Mouse (Mus musculus) neutrophil, adult 65 days (primary cell): ENCODE measurements around the gene Olfr539. TPM values are rescaled to one million over a fixed set of nuclear protein-coding genes. Genes with fewer than 3 reads are reported as not detected.

ENCODE experiments used
- total RNA-seq: library from RNA; stranded (reverse); gene quantifications from 2 replicates; pipeline ENCODE4 v1.2.4, GENCODE M21; 2023

The Olfr539 gene
- not detected in 2 replicates for total RNA-seq

GRCm38 (mm10) chr7:140659630-140660029 is at the start of gene Olfr539:
Gene Olfr539, plus strand, starts transcription at chr7:140659930.

DNA sequence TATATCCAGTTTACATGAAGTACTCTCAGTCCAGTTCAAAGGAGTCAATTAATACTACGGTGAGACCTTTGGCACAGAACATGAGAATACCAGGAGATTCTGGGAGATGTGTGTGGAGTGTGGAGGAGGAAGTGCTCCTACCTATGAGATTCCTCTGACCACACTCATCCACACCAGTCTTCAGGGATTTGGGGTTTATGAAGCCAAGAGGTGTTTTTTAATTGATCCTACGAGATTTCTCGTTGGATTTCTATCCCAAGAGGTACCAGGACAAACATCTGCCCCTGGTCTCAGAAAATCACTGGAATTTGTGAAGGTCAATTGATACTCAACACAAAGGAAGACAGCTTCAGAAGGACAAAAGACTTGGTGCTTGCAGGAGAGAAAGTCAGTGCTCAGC is 31.1 kb upstream of the Olfr539 start, which contains the start of gene Olfr61:
TSS of gene Olfr61 (plus strand) at position 301 of the 400 bp plus-strand sequence.

DNA sequence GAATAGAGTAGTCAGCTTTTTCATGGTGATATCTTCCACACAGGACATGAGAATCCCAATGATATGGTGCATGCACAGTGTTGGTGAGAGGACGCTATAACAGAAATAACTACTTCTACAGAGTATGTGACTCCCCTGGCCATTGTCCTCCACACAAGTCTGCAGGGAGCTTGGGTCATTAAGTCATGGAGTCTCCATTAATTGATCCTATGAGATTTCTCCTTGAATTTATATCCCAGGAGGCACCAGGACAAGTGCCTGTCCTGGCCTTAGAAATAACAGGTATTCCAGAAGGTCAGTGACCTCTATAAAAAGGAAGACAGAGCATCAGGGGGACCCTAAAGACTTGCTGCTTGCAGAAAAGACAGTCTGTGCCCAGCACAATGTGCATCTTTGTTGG is 13.6 kb upstream of the Olfr539 start, which contains the start of gene Olfr53:
TSS of gene Olfr53 (plus strand) at position 301 of the 400 bp plus-strand sequence.

DNA sequence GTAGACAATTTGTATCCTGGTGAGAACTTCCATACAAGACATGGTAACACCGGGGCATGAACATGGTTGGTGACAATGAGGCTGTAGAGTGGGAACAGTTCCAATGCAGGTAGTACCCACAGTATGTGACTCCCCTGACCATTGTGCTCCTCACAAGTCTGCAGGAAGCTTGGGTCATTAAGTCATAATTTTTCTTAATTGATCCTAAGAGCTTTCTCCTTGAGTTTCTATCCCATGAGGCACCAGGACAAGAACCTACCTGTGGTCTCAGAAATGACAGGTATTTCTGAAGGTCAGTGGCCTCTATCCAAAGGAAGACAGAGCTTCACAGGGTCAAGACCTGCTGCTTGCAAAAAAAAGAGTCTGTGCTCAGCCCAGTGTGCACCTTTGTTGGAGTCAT is 21.9 kb downstream of the Olfr539 start, which contains the start of gene Olfr45:
TSS of gene Olfr45 (plus strand) at position 301 of the 400 bp plus-strand sequence.

DNA sequence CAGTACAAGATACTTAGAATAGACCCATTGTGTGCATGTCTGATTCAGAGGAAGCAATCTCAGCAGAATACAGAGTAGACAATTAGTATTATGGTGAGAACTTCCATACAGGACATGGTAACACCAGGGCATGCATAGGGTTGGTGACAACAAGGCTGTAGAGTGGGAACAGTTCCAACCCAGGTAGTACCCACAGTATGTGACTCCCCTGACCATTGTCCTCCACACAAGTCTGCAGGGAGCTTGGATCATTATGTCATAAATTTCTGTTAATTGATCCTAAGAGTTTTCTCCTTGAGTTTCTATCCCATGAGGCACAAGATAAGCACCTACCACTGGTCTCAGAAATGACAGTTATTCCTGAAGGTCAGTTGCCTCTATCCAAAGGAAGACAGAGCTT is 37.2 kb downstream of the Olfr539 start, which contains the start of gene Olfr541:
TSS of gene Olfr541 (plus strand) at position 301 of the 400 bp plus-strand sequence.

Other genes with a start within 250 kb of the Olfr539 start
- not detected in 2 replicates for gene Olfr532, start 238.3 kb upstream of the Olfr539 start, total RNA-seq
- gene Olfr533, start 196.6 kb upstream of the Olfr539 start, total RNA-seq = not detected in 2 replicates
- gene Olfr535, start 175.7 kb upstream of the Olfr539 start, total RNA-seq = not detected in 2 replicates
- gene Olfr536, start 152.5 kb upstream of the Olfr539 start, total RNA-seq = not detected in 2 replicates
- gene Olfr538, start 92.0 kb upstream of the Olfr539 start, total RNA-seq = not detected in 2 replicates
- 0.06 TPM in 1 of 2 replicates, not detected in the other for gene Olfr46, start 58.7 kb upstream of the Olfr539 start, total RNA-seq
- not detected in 2 replicates for gene Olfr61, start 31.0 kb upstream of the Olfr539 start, total RNA-seq
- gene Olfr53, start 13.5 kb upstream of the Olfr539 start, total RNA-seq = not detected in 2 replicates
- gene Olfr45, start 22.0 kb downstream of the Olfr539 start, total RNA-seq = 0.13 TPM in 1 of 2 replicates, not detected in the other
- not detected in 2 replicates for gene Olfr541, start 37.3 kb downstream of the Olfr539 start, total RNA-seq
- not detected in 2 replicates for gene Cyp2e1, start 103.8 kb downstream of the Olfr539 start, total RNA-seq
- gene Syce1, start 127.9 kb downstream of the Olfr539 start, total RNA-seq = not detected in 2 replicates
- not detected in 2 replicates for gene Zfp941, start 162.2 kb downstream of the Olfr539 start, total RNA-seq
- not detected in 2 replicates for gene Urah, start 175.1 kb downstream of the Olfr539 start, total RNA-seq
- not detected in 2 replicates for gene Scgb1c1, start 185.6 kb downstream of the Olfr539 start, total RNA-seq
- not detected in 2 replicates for gene Odf3, start 187.9 kb downstream of the Olfr539 start, total RNA-seq
- not detected in 2 replicates for gene Gm45785, start 196.4 kb downstream of the Olfr539 start, total RNA-seq
- 98.6 and 113 TPM in 2 replicates for gene Ric8a, start 197.0 kb downstream of the Olfr539 start, total RNA-seq
- 21.7 and 27.0 TPM in 2 replicates for gene Bet1l, start 197.6 kb downstream of the Olfr539 start, total RNA-seq
- gene Psmd13, start 222.0 kb downstream of the Olfr539 start, total RNA-seq = 110 and 137 TPM in 2 replicates
- 7.0 and 7.2 TPM in 2 replicates for gene Sirt3, start 222.4 kb downstream of the Olfr539 start, total RNA-seq
- not detected in 2 replicates for gene Cox8b, start 240.5 kb downstream of the Olfr539 start, total RNA-seq